Mouse (Mus musculus): ENCODE measurements around the gene Cd164.

The Cd164 gene

GRCm38 (mm10) chr10:41518981-41519618, at the start of gene Cd164:
Cd164 (plus strand) TSS chr10:41519414.
- WGBS, result under 1% methylated on average over 69 of the region's 69 CpGs

DNA sequence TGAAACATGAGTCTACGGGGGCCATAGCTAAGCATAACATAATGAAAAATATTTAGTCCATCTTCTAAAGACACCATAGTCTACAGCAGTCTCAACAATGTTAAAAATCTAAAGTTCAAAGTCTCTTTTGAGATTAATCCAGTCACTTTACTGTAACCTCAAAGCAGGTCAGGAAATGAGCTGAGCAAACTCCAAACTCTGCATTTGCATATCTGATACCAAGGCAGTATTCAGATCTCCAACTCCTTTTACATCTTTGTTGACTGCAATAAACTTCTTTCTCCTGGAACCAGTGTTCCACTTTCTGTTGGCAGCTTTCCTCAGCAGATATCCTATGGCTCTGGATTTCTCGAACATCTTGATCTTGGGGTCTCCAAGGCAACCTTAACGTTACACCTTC, 48.5 kb upstream of the Cd164 start:
- 77% methylated on average over 3 of the region's 3 CpGs for WGBS

DNA sequence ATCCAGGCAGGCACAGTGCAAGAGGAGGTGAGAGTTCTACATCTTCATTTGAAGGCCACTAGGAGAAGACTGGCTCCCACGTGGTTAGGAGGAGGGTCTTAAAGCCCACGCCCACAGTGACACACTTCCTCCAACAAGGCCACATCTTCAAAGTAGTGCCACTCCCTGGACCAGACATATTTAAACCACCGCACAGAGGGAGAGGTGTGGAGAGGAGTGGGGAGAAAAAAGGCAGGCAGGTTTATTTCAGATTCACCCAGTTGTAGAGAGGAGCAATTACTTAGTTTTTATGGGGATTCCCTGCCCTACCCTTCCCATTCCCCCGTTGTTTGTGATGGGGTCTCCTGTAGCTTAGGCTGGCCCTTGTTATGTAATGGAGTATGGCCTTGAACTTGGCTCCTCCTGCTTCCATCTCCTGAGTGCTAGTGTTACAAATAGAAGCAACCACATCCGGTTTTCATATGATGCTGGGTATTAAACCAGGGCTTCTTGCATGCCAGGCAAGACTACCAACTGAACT, 46.2 kb upstream of the Cd164 start:
- WGBS, result 79% methylated on average over 5 of the region's 5 CpGs

- 83% methylated on average over 6 of the region's 6 CpGs for WGBS
These were observed 45.3 kb upstream of the Cd164 start for GRCm38 (mm10) chr10:41473782-41474468.

DNA sequence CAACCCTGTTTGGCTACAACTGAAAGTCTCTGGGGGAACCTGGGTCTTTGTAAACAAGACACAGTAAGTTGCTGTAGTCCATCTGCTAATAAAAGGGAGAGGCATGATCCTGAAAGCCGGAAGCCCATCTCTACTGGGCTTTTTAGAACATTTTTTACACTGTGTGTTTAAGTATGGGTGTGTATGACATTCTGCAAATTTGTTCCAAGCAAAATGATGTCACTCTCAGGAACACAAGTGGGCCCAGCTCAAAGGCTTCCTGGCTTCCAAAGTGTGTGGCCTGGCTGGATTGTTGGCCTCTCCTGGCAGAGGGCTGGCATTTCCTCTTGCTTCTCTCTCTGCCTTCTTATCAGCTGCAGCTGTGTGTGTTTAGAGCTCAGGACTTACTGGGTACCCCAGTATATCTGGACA, 44.2 kb upstream of the Cd164 start:
- WGBS, result 75% methylated on average over 1 of the region's 1 CpGs

GRCm38 (mm10) chr10:41476171-41477017, 42.8 kb upstream of the Cd164 start, which contains the start of gene Mical1:
Mical1 (plus strand) TSS chr10:41476314.
- 2% methylated on average over 35 of the region's 35 CpGs for WGBS

- WGBS, result 8% methylated on average over 9 of the region's 9 CpGs
These were observed 42.3 kb upstream of the Cd164 start for GRCm38 (mm10) chr10:41477018-41477277.

DNA sequence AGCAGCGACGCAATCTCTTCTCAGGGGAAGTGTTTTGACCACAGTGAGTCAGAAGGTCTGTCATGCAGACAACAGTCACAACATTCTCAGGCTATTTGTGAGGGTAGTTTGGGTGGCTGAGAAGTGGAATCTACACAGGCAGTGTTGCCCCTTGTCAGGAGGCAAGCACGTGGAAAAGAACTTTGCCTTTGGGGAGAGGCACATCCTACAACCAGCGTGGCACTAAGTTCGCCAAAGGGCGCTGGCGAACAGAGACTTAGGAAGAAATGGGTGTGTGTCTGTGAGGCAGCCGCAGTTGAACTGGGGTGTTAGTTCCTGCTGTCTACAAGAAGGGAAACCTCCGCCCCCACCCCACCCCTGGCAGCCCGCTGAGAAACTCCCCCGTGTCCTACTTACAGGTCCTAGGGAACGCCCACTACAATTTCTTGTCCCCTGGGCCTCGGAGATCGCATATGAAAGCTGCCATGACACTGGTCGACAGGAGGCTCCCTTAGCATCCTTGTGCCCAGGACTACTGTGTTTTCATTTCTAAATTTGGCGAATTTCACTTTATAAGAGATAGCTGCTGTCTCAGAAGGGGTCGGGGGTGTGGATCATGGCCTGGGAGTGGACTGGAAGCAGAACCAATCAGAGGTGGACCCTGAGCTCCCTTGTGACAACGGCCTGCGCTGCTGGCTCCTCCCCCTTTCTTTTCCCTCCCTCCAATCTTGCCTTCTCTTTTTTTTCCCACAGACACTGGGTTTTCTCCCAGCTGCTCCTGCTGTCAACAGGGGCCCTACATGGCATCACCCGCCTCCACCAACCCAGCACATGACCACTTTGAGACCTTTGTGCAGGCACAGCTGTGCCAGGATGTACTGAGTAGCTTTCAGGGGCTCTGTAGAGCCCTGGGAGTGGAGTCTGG, 41.7 kb upstream of the Cd164 start:
- 13% methylated on average over 20 of the region's 20 CpGs for WGBS

- 86% methylated on average over 3 of the region's 3 CpGs for WGBS
These were observed 39.3 kb upstream of the Cd164 start for GRCm38 (mm10) chr10:41479961-41480360.

GRCm38 (mm10) chr10:41480938-41481880, 38.0 kb upstream of the Cd164 start:
- 80% methylated on average over 33 of the region's 33 CpGs for WGBS

DNA sequence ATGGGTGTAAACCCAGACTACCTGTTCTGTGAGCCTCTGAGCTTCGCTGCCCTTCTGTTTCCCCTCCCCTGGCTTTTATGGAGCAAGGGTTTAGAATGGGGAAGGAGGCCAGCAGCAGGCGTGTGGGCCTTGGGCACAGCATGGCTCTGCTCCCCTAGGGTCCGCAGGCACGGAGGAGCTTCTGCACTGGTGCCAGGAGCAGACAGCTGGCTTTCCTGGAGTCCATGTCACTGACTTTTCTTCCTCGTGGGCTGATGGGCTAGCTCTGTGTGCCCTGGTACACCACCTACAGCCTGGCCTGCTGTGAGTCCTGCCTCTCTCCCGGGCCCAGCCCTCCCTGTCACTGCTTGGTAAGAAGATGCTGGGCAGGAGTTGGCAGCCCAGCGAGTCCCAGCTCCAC, 36.8 kb upstream of the Cd164 start:
- 75% methylated on average over 7 of the region's 7 CpGs for WGBS

DNA sequence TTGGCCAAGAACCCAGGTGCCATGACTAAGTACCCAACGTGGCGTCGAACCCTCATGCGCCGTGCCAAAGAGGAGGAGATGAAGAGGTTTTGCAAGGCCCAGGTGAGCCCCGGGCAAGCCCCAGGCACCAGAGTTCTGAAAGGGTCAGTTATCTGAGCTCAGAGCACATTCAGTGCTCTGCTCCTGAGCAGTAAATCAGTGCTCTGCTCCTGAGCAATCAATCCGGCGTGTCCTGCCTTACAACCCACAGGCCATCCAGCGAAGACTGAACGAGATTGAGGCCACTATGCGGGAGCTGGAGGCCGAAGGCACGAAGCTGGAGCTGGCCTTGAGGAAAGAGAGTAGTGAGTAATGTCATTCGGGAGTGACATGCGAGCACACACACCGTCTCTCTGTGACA, 33.4 kb upstream of the Cd164 start:
- WGBS, result 96% methylated on average over 16 of the region's 16 CpGs

GRCm38 (mm10) chr10:41486506-41487170, 32.6 kb upstream of the Cd164 start:
- 75% methylated on average over 14 of the region's 14 CpGs for WGBS

DNA sequence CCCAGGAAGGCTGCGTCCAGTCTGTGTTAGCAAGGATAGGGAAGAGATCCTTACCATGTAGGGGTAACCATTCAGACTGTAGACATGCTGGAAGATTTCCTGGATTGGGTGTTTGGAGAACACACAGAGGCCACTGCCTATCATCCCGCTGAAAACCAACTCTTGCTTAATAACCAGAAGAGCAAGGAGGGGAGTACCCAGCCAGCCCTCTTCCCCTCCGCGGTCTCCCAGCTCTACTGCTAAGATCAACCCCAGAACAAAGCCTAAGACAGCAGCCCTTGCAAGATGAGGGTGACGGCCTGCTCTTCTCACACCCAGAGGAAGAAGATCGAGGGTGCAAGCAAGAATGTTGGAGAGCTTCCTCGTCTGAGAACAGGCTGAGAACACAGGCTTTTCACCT, 30.3 kb upstream of the Cd164 start:
- 50% methylated on average over 7 of the region's 7 CpGs for WGBS

DNA sequence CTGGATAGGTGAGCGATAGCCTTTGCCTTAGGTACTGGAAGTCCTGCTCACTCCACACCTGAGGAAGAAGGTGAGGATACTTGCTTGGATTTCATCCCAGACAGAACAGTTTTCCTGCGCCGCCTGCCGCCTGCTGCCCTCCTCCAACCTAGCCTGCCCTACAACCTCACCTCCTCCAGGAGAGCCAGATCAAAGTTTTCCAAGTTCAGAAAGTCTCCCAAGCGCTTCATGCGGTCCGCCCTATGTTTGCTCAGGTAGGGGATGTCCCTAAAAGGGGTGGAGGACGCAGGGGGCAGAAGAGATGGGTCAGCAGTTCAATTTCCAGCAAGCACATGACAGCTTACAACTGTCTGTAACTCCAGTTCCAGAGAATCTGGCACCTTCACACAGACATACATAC, 29.9 kb upstream of the Cd164 start:
- WGBS, result 43% methylated on average over 8 of the region's 8 CpGs

DNA sequence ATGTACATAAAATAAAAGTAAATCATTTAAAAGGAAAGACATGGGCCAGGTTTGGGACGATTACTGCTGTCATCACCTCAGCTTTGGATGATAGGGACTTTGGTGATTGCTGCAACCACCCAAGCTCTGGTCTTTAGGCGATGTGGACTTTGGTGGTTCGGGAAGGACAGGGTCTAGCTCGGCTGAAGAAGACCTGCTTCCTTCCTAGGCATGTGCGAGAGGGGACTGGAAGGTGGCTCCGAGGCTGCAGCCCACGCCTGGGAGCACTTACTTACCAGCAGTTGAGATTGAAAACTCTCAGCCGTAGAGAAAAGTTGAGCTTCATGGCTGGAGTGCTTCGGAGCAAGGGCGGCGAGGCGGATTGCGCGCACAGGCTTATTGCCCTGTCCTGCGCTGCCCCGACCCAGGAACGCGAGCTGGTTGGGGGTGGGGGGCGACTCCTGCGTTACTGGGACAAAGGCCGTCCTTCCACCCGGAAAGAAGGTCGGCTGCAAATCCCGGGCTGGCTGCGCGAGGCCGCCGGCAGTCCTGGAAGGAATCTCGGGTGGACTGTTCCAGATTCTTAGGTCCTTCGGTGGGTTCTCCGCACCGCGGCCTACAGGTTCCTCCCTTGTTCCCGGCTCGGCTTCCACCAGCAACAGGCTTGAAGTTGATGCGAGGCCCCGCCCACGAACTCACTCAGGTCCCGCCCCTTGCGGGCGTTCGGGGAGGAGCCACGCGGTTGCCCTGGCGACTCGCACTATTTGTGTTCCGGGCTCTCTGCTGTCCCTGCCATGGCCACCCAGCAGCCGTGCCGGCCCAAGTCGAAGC, 29.3 kb upstream of the Cd164 start, which contains the start of the genes Smpd2 and Ppil6:
Gene Smpd2 (minus strand): TSS at position 662 of the 810 bp plus-strand sequence.
Gene Ppil6 (plus strand): TSS at position 732 of the 810 bp plus-strand sequence.
- 1% methylated on average over 50 of the region's 50 CpGs for WGBS

DNA sequence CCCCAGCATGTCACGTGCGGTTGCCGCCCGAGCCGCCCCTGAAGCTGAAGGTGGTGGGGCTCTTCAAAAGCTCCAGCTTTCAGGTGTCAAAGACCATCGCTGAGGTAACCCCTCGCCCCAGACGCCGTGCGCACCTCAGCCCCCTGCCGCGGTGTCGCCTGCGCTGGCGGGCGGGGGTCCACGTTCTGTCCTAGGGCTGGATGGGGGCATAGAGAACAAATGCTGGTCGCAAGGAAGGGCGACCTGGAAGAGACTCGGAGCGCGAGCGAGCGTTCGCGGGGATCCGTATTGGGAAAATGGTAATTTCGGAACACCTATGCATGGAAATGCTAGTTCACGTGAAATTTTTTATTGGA, 28.7 kb upstream of the Cd164 start:
- WGBS, result 1% methylated on average over 29 of the region's 29 CpGs

GRCm38 (mm10) chr10:41491111-41491510, 28.1 kb upstream of the Cd164 start:
- 13% methylated on average over 4 of the region's 4 CpGs for WGBS

GRCm38 (mm10) chr10:41500941-41501340, 18.3 kb upstream of the Cd164 start:
- 56% methylated on average over 4 of the region's 4 CpGs for WGBS
